Mouse (Mus musculus) MEL (cell line): ENCODE measurements at regions not wholly inside any gene's neighbourhood (a gene's known extent, or its start where the extent isn't known, plus 50 kb on each side); places are given as distances from the start of the nearest gene placed in this dataset.

ENCODE experiments used
- DNase-seq: peaks from one replicate; pipeline ENCODE4 v3.0.0; 2011; ENCODE audit warnings: low read depth, low spot score
- H3K27ac ChIP-seq: 2 replicates; pipeline ENCODE4 v1.5.1; 2012; ENCODE audit warnings: low read depth, mild to moderate bottlenecking, control low read depth, low read length, moderate library complexity; ENCODE audit not compliant: control insufficient read depth
- H3K27me3 ChIP-seq, 2 experiments: fragments of 150-350 bp in 1 of 2; sonication (generic) in 1 of 2; 2 replicates each; pipeline ENCODE4 v1.6.1; 2012; ENCODE audit warnings: low read length in 2 of 2, mild to moderate bottlenecking in 2 of 2, improper control_type of control experiment in 1 of 2, moderate library complexity in 1 of 2; ENCODE audit not compliant: insufficient read depth in 2 of 2, control insufficient read depth in 1 of 2
- H3K36me3 ChIP-seq, 2 experiments: 2 replicates each; pipeline ENCODE4 v1.6.1; 2012 to 2014; ENCODE audit warnings: low read length in 2 of 2, improper control_type of control experiment in 1 of 2, inconsistent platforms in 1 of 2, mild to moderate bottlenecking in 1 of 2; ENCODE audit not compliant: insufficient read depth in 2 of 2, control insufficient read depth in 1 of 2
- H3K4me1 ChIP-seq, 2 experiments: fragments of 150-350 bp in 1 of 2; sonication (generic) in 1 of 2; 2 replicates each; pipeline ENCODE4 v1.6.1; 2012; ENCODE audit warnings: low read length in 2 of 2, improper control_type of control experiment in 1 of 2, mild to moderate bottlenecking in 1 of 2; ENCODE audit not compliant: insufficient read depth in 2 of 2, control insufficient read depth in 1 of 2
- H3K4me3 ChIP-seq, 2 experiments: fragments of 150-350 bp in 1 of 2; sonication (generic) in 1 of 2; 2 replicates each; pipeline ENCODE4 v1.5.1; 2012; ENCODE audit warnings: low read depth in 2 of 2, low read length in 2 of 2, mild to moderate bottlenecking in 2 of 2, moderate library complexity in 2 of 2, control low read depth in 1 of 2, improper control_type of control experiment in 1 of 2; ENCODE audit not compliant: control insufficient read depth in 1 of 2, insufficient read depth in 1 of 2
- H3K79me2 ChIP-seq: 2 replicates; pipeline ENCODE4 v1.6.1; 2012; ENCODE audit warnings: mild to moderate bottlenecking, low read length, moderate library complexity; ENCODE audit not compliant: control insufficient read depth, poor library complexity, insufficient read depth
- H3K9ac ChIP-seq: 2 replicates; pipeline ENCODE4 v1.6.1; 2012; ENCODE audit warnings: low read depth, mild to moderate bottlenecking, control low read depth, low read length, moderate library complexity; ENCODE audit not compliant: control insufficient read depth, poor library complexity, severe bottlenecking
- H3K9me3 ChIP-seq: fragments of 150-350 bp; sonication (generic); replicated peaks from 2 replicates; pipeline ENCODE4 v1.6.1; 2012; ENCODE audit warnings: mild to moderate bottlenecking, low read length, improper control_type of control experiment, moderate library complexity; ENCODE audit not compliant: insufficient read depth
- CHD2 ChIP-seq: IDR thresholded peaks from 2 replicates; pipeline ENCODE4 v1.6.1; 2011; ENCODE audit warnings: low read length, improper control_type of control experiment
- CTCF ChIP-seq, 3 experiments: IDR thresholded peaks in 2 of 3; conservative IDR thresholded peaks in 1 of 3; 2 replicates each; pipeline ENCODE4 v1.5.1; 2011 to 2012; ENCODE audit warnings: low read length in 3 of 3, low read depth in 2 of 3, mild to moderate bottlenecking in 2 of 3, improper control_type of control experiment in 1 of 3, inconsistent platforms in 1 of 3, mixed read lengths in 1 of 3, moderate library complexity in 1 of 3; ENCODE audit not compliant: control insufficient read depth in 1 of 3, insufficient read depth in 1 of 3, poor library complexity in 1 of 3, severe bottlenecking in 1 of 3
- E2F4 ChIP-seq: IDR thresholded peaks from 2 replicates; pipeline ENCODE4 v1.6.1; 2011; ENCODE audit warnings: low read depth, low read length, improper control_type of control experiment, borderline replicate concordance
- ELF1 ChIP-seq: IDR thresholded peaks from 2 replicates; pipeline ENCODE4 v1.6.1; 2014; ENCODE audit warnings: low read depth, mild to moderate bottlenecking, inconsistent platforms, low read length, improper control_type of control experiment, moderate library complexity
- EP300 ChIP-seq, 2 experiments: IDR thresholded peaks; 2 replicates each; pipeline ENCODE4 v1.6.1; 2011; ENCODE audit warnings: improper control_type of control experiment in 2 of 2, low read length in 2 of 2, low read depth in 1 of 2, mild to moderate bottlenecking in 1 of 2
- GABPA ChIP-seq: IDR thresholded peaks from 2 replicates; pipeline ENCODE4 v1.6.1; 2012; ENCODE audit warnings: low read depth, mild to moderate bottlenecking, inconsistent platforms, low read length, improper control_type of control experiment, moderate library complexity
- GATA1 ChIP-seq: IDR thresholded peaks from 2 replicates; pipeline ENCODE4 v1.6.1; 2011; ENCODE audit warnings: low read depth, low read length, improper control_type of control experiment
- MAFK ChIP-seq: IDR thresholded peaks from 2 replicates; pipeline ENCODE4 v1.6.1; 2011; ENCODE audit warnings: low read depth, mild to moderate bottlenecking, low read length, improper control_type of control experiment, borderline replicate concordance
- MAZ ChIP-seq: IDR thresholded peaks from 2 replicates; pipeline ENCODE4 v1.6.1; 2012; ENCODE audit warnings: low read depth, mild to moderate bottlenecking, inconsistent platforms, low read length, improper control_type of control experiment
- MEF2A ChIP-seq: IDR thresholded peaks from 2 replicates; pipeline ENCODE4 v1.6.1; 2014; ENCODE audit warnings: low read depth, mild to moderate bottlenecking, inconsistent platforms, low read length, improper control_type of control experiment; ENCODE audit not compliant: poor library complexity, insufficient replicate concordance, severe bottlenecking; ENCODE audit errors: extremely low read depth
- MXI1 ChIP-seq: IDR thresholded peaks from 2 replicates; pipeline ENCODE4 v1.6.1; 2011; ENCODE audit warnings: mild to moderate bottlenecking, low read depth, low read length, improper control_type of control experiment
- MYB ChIP-seq: IDR thresholded peaks from 2 replicates; pipeline ENCODE4 v1.6.1; 2011; ENCODE audit warnings: mild to moderate bottlenecking, low read depth, low read length, improper control_type of control experiment
- NELFE ChIP-seq: IDR thresholded peaks from 2 replicates; pipeline ENCODE4 v1.6.1; 2011; ENCODE audit warnings: low read depth, low read length, improper control_type of control experiment
- NRF1 ChIP-seq: IDR thresholded peaks from 2 replicates; pipeline ENCODE4 v1.6.1; 2014; ENCODE audit warnings: low read depth, mild to moderate bottlenecking, inconsistent platforms, low read length, improper control_type of control experiment, moderate library complexity; ENCODE audit not compliant: poor library complexity, insufficient read depth, severe bottlenecking
- POLR2A ChIP-seq, 2 experiments: IDR thresholded peaks; 2 replicates each; pipeline ENCODE4 v1.6.1; 2011 to 2012; ENCODE audit warnings: low read length in 2 of 2, mild to moderate bottlenecking in 2 of 2, control low read depth in 1 of 2, improper control_type of control experiment in 1 of 2, low read depth in 1 of 2, moderate library complexity in 1 of 2; ENCODE audit not compliant: control insufficient read depth in 1 of 2, insufficient read depth in 1 of 2, poor library complexity in 1 of 2
- POLR2AphosphoS2 ChIP-seq: IDR thresholded peaks from 2 replicates; pipeline ENCODE4 v1.6.1; 2011; ENCODE audit warnings: low read length, improper control_type of control experiment
- RAD21 ChIP-seq: IDR thresholded peaks from 2 replicates; pipeline ENCODE4 v1.6.1; 2011; ENCODE audit warnings: mild to moderate bottlenecking, low read depth, low read length, improper control_type of control experiment
- SIN3A ChIP-seq: IDR thresholded peaks from 2 replicates; pipeline ENCODE4 v1.6.1; 2012; ENCODE audit warnings: low read length, improper control_type of control experiment, inconsistent platforms
- SMC3 ChIP-seq: IDR thresholded peaks from 2 replicates; pipeline ENCODE4 v1.6.1; 2011; ENCODE audit warnings: low read depth, low read length, improper control_type of control experiment
- TAL1 ChIP-seq: IDR thresholded peaks from 2 replicates; pipeline ENCODE4 v1.6.1; 2012; ENCODE audit warnings: mild to moderate bottlenecking, inconsistent platforms, low read length, moderate library complexity, mixed read lengths
- TBP ChIP-seq: IDR thresholded peaks from 2 replicates; pipeline ENCODE4 v1.8.0; 2011; ENCODE audit warnings: low read depth, low read length, improper control_type of control experiment
- TCF12 ChIP-seq: IDR thresholded peaks from 2 replicates; pipeline ENCODE4 v1.6.1; 2014; ENCODE audit warnings: low read depth, mild to moderate bottlenecking, inconsistent platforms, low read length, improper control_type of control experiment, moderate library complexity
- UBTF ChIP-seq: IDR thresholded peaks from 2 replicates; pipeline ENCODE4 v1.6.1; 2012; ENCODE audit warnings: low read depth, mild to moderate bottlenecking, inconsistent platforms, low read length, improper control_type of control experiment, moderate library complexity, borderline replicate concordance; ENCODE audit not compliant: insufficient read depth
- USF1 ChIP-seq: IDR thresholded peaks from 2 replicates; pipeline ENCODE4 v1.6.1; 2014; ENCODE audit warnings: low read depth, mild to moderate bottlenecking, inconsistent platforms, low read length, improper control_type of control experiment, moderate library complexity
- ZKSCAN1 ChIP-seq: IDR thresholded peaks from 2 replicates; pipeline ENCODE4 v1.6.1; 2012; ENCODE audit warnings: low read depth, mild to moderate bottlenecking, inconsistent platforms, low read length, improper control_type of control experiment, moderate library complexity
- ZMIZ1 ChIP-seq: IDR thresholded peaks from 2 replicates; pipeline ENCODE4 v1.6.1; 2012; ENCODE audit warnings: low read depth, mild to moderate bottlenecking, inconsistent platforms, low read length, improper control_type of control experiment, moderate library complexity
- ZNF384 ChIP-seq: IDR thresholded peaks from 2 replicates; pipeline ENCODE4 v1.6.1; 2012; ENCODE audit warnings: low read depth, mild to moderate bottlenecking, inconsistent platforms, low read length, improper control_type of control experiment

DNA sequence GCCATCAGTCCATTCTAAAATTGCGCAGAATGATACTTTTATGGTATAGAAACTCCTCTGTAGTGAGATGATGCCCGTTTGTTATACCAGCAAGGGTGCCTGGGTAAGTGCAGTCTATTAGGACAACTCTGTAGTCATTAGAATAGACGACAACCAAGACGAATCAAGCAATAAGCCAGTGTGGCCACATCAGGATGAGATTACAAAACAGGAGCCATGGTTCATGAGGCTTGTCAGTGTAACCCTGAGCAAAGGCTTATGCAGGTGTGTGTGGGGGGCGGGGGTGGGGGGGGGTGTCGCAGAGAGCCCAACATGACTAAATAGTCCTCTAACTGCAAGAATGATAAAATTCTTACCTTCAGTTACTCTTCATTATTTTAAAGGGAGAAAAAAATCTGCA, 243.5 kb downstream of the Cd83 start:
- Histone ChIP-seq H3K79me2 (no peaks in the 10 kb centered on the region), H3K4me3 (no peak overlapping the region), H3K27me3 (no peaks in the 10 kb centered on the region), H3K9ac (no peak overlapping the region), H3K9me3 (no peaks in the 10 kb centered on the region)
- no peak for DNase-seq
- TF ChIP-seq NELFE (no peak), MYB (no peak), CHD2 (no peak), TAL1 (no peak), TCF12 (no peak), POLR2A (IDR thresholded peaks at IDR 0.05; ENCODE audit: control insufficient read depth in 1 of 2, insufficient read depth in 1 of 2, low read depth in 1 of 2, low read length in 2 of 2, poor library complexity in 1 of 2) (no peak), E2F4 (no peak), GABPA (no peak), MEF2A (no peak), POLR2AphosphoS2 (no peak), UBTF (no peak), SMC3 (no peak), MXI1 (no peak), EP300 (IDR thresholded peaks at IDR 0.05; ENCODE audit: low read depth in 1 of 2, low read length in 2 of 2) (no peak)
- TF ChIP-seq, all 39 proteins: peak for 0
- Histone ChIP-seq H3K36me3 (no peaks in the 10 kb centered on the region), H3K27ac (no peak overlapping the region), H3K4me1 (no peaks in the 10 kb centered on the region)

GRCm38 (mm10) chr13:44030590-44030989, 246.0 kb downstream of the Cd83 start:
- Histone ChIP-seq H3K9me3 (no peaks in the 10 kb centered on the region), H3K4me1 (no peaks in the 10 kb centered on the region), H3K36me3 (no peaks in the 10 kb centered on the region), H3K9ac (no peak overlapping the region), H3K4me3 (no peak overlapping the region)
- no peak for DNase-seq
- no peak for TF ChIP-seq NRF1
- TF ChIP-seq MEF2A, result 0 out of 2 replicates have a peak, but pooled peaks have one; percentile 33
- no peak for TF ChIP-seq NELFE
- TF ChIP-seq, all 39 proteins: peak for 1
- Histone ChIP-seq H3K27me3 (no peaks in the 10 kb centered on the region), H3K27ac (no peak overlapping the region), H3K79me2 (no peaks in the 10 kb centered on the region)

DNA sequence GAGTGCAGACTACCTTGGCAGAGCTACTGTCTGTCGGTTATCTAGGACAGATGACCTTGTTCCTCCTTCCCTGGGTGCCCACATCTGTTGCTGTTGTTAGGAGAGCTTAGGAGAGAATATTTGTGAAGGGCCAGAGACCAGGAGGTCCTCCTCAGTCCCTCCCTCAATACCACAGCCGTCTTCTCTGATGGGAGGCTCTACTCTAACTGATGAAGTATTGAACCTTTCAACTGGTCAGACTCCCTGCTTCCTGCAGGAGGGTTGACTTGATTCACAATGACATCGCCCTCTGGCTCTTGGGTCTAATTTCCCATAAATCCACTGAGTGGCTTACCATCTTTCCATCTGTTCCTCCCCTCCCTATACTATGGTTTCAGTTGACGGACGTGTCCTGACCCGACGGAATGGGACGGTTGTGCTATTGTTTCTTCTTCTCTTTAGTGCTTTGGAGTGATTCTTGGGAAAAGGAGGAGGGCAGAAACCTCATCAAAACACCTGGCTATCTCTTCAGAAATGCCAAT, 253.3 kb downstream of the Cd83 start:
- Histone ChIP-seq H3K4me1 (no peaks in the 10 kb centered on the region), H3K27me3 (no peaks in the 10 kb centered on the region; a peak in 1 of 4 replicates), H3K9me3 (no peaks in the 10 kb centered on the region), H3K4me3 (no peak overlapping the region), H3K9ac (no peak overlapping the region), H3K36me3 (no peaks in the 10 kb centered on the region), H3K27ac (no peak overlapping the region), H3K79me2 (no peaks in the 10 kb centered on the region)
- DNase-seq, result no peak
- TF ChIP-seq MAFK, result no peak
- TF ChIP-seq MAZ, result no peak
- no peak for TF ChIP-seq ZMIZ1
- TF ChIP-seq TBP, result no peak
- TF ChIP-seq ZKSCAN1, result no peak
- no peak for TF ChIP-seq NELFE
- TF ChIP-seq GATA1, result no peak
- TF ChIP-seq RAD21, result no peak
- no peak for TF ChIP-seq NRF1
- TF ChIP-seq SIN3A, result no peak
- TF ChIP-seq ELF1, result no peak
- TF ChIP-seq USF1, result no peak
- TF ChIP-seq ZNF384, result no peak
- TF ChIP-seq TCF12, result no peak
- TF ChIP-seq CTCF (IDR thresholded peaks at IDR 0.05 in 2 of 3, conservative IDR thresholded peaks at IDR 0.05 in 1 of 3; ENCODE audit: control insufficient read depth in 1 of 3, insufficient read depth in 1 of 3, low read depth in 2 of 3, low read length in 3 of 3, poor library complexity in 1 of 3, severe bottlenecking in 1 of 3), result no peak
- TF ChIP-seq SMC3, result no peak
